Mouse (Mus musculus): ENCODE data around the gene Esp36.
"Not testable (repeated sequence)": the region's sequence is repeated elsewhere in the genome, so short reads cannot be mapped to it uniquely, and the experiment has no call there.

Esp36 gene

DNA sequence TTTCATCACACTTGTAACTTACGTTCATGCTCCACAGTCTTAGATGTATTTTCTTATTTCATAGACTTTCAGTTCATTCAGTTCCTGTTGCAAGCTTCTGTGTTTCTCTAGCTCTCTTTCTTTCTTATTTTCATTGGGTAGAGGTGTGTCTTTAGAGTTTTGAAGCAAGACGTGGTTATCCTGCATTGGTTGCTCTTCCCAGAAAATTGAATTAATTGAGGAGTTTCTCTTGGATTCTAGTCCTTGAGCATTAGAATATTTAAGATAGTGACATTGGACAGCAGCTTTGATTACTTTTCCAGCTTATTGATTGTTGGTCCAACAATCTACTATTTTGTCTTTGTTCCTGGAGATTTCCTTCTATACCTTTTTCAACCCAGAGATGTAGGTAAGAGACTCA, at the start of gene Esp36:
Gene Esp36 (minus strand): TSS at position 101 of the 400 bp plus-strand sequence.
- no peak for DNase-seq

- not testable (repeated sequence) for DNase-seq
These were observed 36.2 kb upstream of the Esp36 start for GRCm38 (mm10) chr17:38456206-38456605.

DNA sequence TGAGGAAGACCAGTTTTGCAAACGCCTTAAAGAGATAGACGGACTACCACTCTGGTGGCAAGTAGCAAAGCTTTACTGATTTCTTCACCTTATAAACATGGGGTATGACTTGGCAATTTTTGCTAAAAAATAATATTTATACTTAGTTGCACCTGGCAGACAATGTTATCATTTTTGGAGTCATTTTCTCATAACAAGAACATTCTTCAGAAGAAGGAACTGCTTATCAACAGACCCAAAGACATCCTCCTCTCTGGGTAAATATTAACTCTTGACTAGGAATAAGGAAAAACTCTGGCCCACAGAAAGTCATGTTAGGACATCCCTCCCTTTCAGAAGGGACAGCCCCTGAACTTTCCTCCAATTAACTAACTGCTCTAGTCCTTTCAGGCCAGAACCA, 30.7 kb upstream of the Esp36 start:
- DNase-seq = no peak

DNA sequence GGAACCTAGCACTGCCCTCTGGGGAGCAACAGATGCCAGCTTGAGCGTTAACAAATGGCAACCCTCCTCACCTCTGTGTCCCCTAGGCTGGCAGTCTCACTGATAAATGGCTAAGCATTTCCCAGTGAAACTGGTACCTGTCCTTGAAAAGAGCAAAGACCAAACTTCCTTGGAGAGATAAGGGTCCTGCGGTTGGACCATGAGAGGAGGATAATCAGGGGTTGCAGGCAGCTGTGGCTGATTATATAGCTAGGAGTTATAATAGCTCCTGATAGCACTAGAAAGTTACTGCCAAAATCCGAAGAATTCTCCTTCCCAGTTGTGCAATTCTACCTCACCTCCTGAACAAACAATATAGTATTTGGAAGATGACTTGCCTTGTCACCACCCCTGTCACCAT, 13.8 kb downstream of the Esp36 start:
- DNase-seq = no peak

DNA sequence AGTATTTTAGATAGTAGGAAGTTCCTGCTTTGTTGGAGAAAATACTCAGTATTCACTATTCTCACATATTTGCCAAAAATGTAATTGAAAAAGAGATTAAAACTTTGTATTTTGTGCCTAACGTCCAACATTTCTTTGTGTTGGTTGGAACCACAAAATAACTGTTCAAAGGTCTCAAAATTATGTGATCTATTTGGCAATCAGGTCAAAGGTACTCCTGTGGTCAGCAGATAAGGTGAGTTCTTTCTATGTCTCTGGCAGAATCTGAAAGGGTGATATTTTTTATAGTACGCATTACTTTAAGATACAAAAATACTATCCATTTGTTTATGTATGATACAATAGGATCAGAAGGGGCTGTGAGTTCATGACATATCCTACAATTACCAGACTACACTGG, 28.2 kb downstream of the Esp36 start:
- DNase-seq = no peak
